Mouse (Mus musculus) MEL (cell line): ENCODE data around the gene Sptbn4. TPM values are rescaled to one million over a fixed set of nuclear protein-coding genes. Genes with fewer than 3 reads are reported as not detected.

Source experiments
- DNase-seq: peaks from one replicate; pipeline ENCODE4 v3.0.0; 2011; ENCODE audit warnings: low read depth, low spot score
- H3K27ac ChIP-seq: 2 replicates; pipeline ENCODE4 v1.5.1; 2012; ENCODE audit warnings: low read depth, mild to moderate bottlenecking, control low read depth, low read length, moderate library complexity; ENCODE audit not compliant: control insufficient read depth
- H3K27me3 ChIP-seq, 2 experiments: fragments of 150-350 bp in 1 of 2; sonication (generic) in 1 of 2; 2 replicates each; pipeline ENCODE4 v1.6.1; 2012; ENCODE audit warnings: low read length in 2 of 2, mild to moderate bottlenecking in 2 of 2, improper control_type of control experiment in 1 of 2, moderate library complexity in 1 of 2; ENCODE audit not compliant: insufficient read depth in 2 of 2, control insufficient read depth in 1 of 2
- H3K36me3 ChIP-seq, 2 experiments: 2 replicates each; pipeline ENCODE4 v1.6.1; 2012 to 2014; ENCODE audit warnings: low read length in 2 of 2, improper control_type of control experiment in 1 of 2, inconsistent platforms in 1 of 2, mild to moderate bottlenecking in 1 of 2; ENCODE audit not compliant: insufficient read depth in 2 of 2, control insufficient read depth in 1 of 2
- H3K4me1 ChIP-seq, 2 experiments: fragments of 150-350 bp in 1 of 2; sonication (generic) in 1 of 2; 2 replicates each; pipeline ENCODE4 v1.6.1; 2012; ENCODE audit warnings: low read length in 2 of 2, improper control_type of control experiment in 1 of 2, mild to moderate bottlenecking in 1 of 2; ENCODE audit not compliant: insufficient read depth in 2 of 2, control insufficient read depth in 1 of 2
- H3K4me3 ChIP-seq, 2 experiments: fragments of 150-350 bp in 1 of 2; sonication (generic) in 1 of 2; 2 replicates each; pipeline ENCODE4 v1.5.1; 2012; ENCODE audit warnings: low read depth in 2 of 2, low read length in 2 of 2, mild to moderate bottlenecking in 2 of 2, moderate library complexity in 2 of 2, control low read depth in 1 of 2, improper control_type of control experiment in 1 of 2; ENCODE audit not compliant: control insufficient read depth in 1 of 2, insufficient read depth in 1 of 2
- H3K79me2 ChIP-seq: 2 replicates; pipeline ENCODE4 v1.6.1; 2012; ENCODE audit warnings: mild to moderate bottlenecking, low read length, moderate library complexity; ENCODE audit not compliant: control insufficient read depth, poor library complexity, insufficient read depth
- H3K9ac ChIP-seq: 2 replicates; pipeline ENCODE4 v1.6.1; 2012; ENCODE audit warnings: low read depth, mild to moderate bottlenecking, control low read depth, low read length, moderate library complexity; ENCODE audit not compliant: control insufficient read depth, poor library complexity, severe bottlenecking
- H3K9me3 ChIP-seq: fragments of 150-350 bp; sonication (generic); replicated peaks from 2 replicates; pipeline ENCODE4 v1.6.1; 2012; ENCODE audit warnings: mild to moderate bottlenecking, low read length, improper control_type of control experiment, moderate library complexity; ENCODE audit not compliant: insufficient read depth
- BHLHE40 ChIP-seq: IDR thresholded peaks from 2 replicates; pipeline ENCODE4 v1.6.1; 2012; ENCODE audit warnings: low read depth, mild to moderate bottlenecking, inconsistent platforms, low read length, improper control_type of control experiment, borderline replicate concordance
- CHD1 ChIP-seq: IDR thresholded peaks from 2 replicates; pipeline ENCODE4 v1.6.1; 2012; ENCODE audit warnings: low read depth, mild to moderate bottlenecking, inconsistent platforms, low read length, improper control_type of control experiment
- CHD2 ChIP-seq: IDR thresholded peaks from 2 replicates; pipeline ENCODE4 v1.6.1; 2011; ENCODE audit warnings: low read length, improper control_type of control experiment
- CTCF ChIP-seq, 3 experiments: IDR thresholded peaks in 2 of 3; conservative IDR thresholded peaks in 1 of 3; 2 replicates each; pipeline ENCODE4 v1.5.1; 2011 to 2012; ENCODE audit warnings: low read length in 3 of 3, low read depth in 2 of 3, mild to moderate bottlenecking in 2 of 3, improper control_type of control experiment in 1 of 3, inconsistent platforms in 1 of 3, mixed read lengths in 1 of 3, moderate library complexity in 1 of 3; ENCODE audit not compliant: control insufficient read depth in 1 of 3, insufficient read depth in 1 of 3, poor library complexity in 1 of 3, severe bottlenecking in 1 of 3
- E2F4 ChIP-seq: IDR thresholded peaks from 2 replicates; pipeline ENCODE4 v1.6.1; 2011; ENCODE audit warnings: low read depth, low read length, improper control_type of control experiment, borderline replicate concordance
- EP300 ChIP-seq, 2 experiments: IDR thresholded peaks; 2 replicates each; pipeline ENCODE4 v1.6.1; 2011; ENCODE audit warnings: improper control_type of control experiment in 2 of 2, low read length in 2 of 2, low read depth in 1 of 2, mild to moderate bottlenecking in 1 of 2
- ETS1 ChIP-seq: IDR thresholded peaks from 2 replicates; pipeline ENCODE4 v1.6.1; 2012; ENCODE audit warnings: low read depth, mild to moderate bottlenecking, inconsistent platforms, low read length, improper control_type of control experiment, moderate library complexity
- GABPA ChIP-seq: IDR thresholded peaks from 2 replicates; pipeline ENCODE4 v1.6.1; 2012; ENCODE audit warnings: low read depth, mild to moderate bottlenecking, inconsistent platforms, low read length, improper control_type of control experiment, moderate library complexity
- GATA1 ChIP-seq: IDR thresholded peaks from 2 replicates; pipeline ENCODE4 v1.6.1; 2011; ENCODE audit warnings: low read depth, low read length, improper control_type of control experiment
- HCFC1 ChIP-seq: IDR thresholded peaks from 2 replicates; pipeline ENCODE4 v1.6.1; 2012; ENCODE audit warnings: low read depth, mild to moderate bottlenecking, inconsistent platforms, low read length, improper control_type of control experiment, moderate library complexity
- JUND ChIP-seq: IDR thresholded peaks from 2 replicates; pipeline ENCODE4 v1.6.1; 2011; ENCODE audit warnings: low read depth, mild to moderate bottlenecking, improper control_type of control experiment, low read length
- KAT2A ChIP-seq: conservative IDR thresholded peaks from 2 replicates; pipeline ENCODE4 v1.6.1; 2012; ENCODE audit warnings: low read depth, low read length, improper control_type of control experiment, inconsistent platforms
- MAFK ChIP-seq: IDR thresholded peaks from 2 replicates; pipeline ENCODE4 v1.6.1; 2011; ENCODE audit warnings: low read depth, mild to moderate bottlenecking, low read length, improper control_type of control experiment, borderline replicate concordance
- MAX ChIP-seq: IDR thresholded peaks from 2 replicates; pipeline ENCODE4 v1.6.1; 2011; ENCODE audit warnings: low read length, improper control_type of control experiment
- MAZ ChIP-seq: IDR thresholded peaks from 2 replicates; pipeline ENCODE4 v1.6.1; 2012; ENCODE audit warnings: low read depth, mild to moderate bottlenecking, inconsistent platforms, low read length, improper control_type of control experiment
- MEF2A ChIP-seq: IDR thresholded peaks from 2 replicates; pipeline ENCODE4 v1.6.1; 2014; ENCODE audit warnings: low read depth, mild to moderate bottlenecking, inconsistent platforms, low read length, improper control_type of control experiment; ENCODE audit not compliant: poor library complexity, insufficient replicate concordance, severe bottlenecking; ENCODE audit errors: extremely low read depth
- MXI1 ChIP-seq: IDR thresholded peaks from 2 replicates; pipeline ENCODE4 v1.6.1; 2011; ENCODE audit warnings: mild to moderate bottlenecking, low read depth, low read length, improper control_type of control experiment
- MYB ChIP-seq: IDR thresholded peaks from 2 replicates; pipeline ENCODE4 v1.6.1; 2011; ENCODE audit warnings: mild to moderate bottlenecking, low read depth, low read length, improper control_type of control experiment
- MYC ChIP-seq: IDR thresholded peaks from 2 replicates; pipeline ENCODE4 v1.6.1; 2011; ENCODE audit warnings: low read depth, mild to moderate bottlenecking, low read length, improper control_type of control experiment, moderate library complexity
- NRF1 ChIP-seq: IDR thresholded peaks from 2 replicates; pipeline ENCODE4 v1.6.1; 2014; ENCODE audit warnings: low read depth, mild to moderate bottlenecking, inconsistent platforms, low read length, improper control_type of control experiment, moderate library complexity; ENCODE audit not compliant: poor library complexity, insufficient read depth, severe bottlenecking
- POLR2AphosphoS2 ChIP-seq: IDR thresholded peaks from 2 replicates; pipeline ENCODE4 v1.6.1; 2011; ENCODE audit warnings: low read length, improper control_type of control experiment
- POLR2AphosphoS5 ChIP-seq: IDR thresholded peaks from 2 replicates; pipeline ENCODE4 v1.6.1; 2012; ENCODE audit warnings: low read depth, borderline replicate concordance, mild to moderate bottlenecking, inconsistent platforms, low read length, moderate library complexity, mixed read lengths
- RAD21 ChIP-seq: IDR thresholded peaks from 2 replicates; pipeline ENCODE4 v1.6.1; 2011; ENCODE audit warnings: mild to moderate bottlenecking, low read depth, low read length, improper control_type of control experiment
- RCOR1 ChIP-seq: IDR thresholded peaks from 2 replicates; pipeline ENCODE4 v1.6.1; 2012; ENCODE audit warnings: low read depth, mild to moderate bottlenecking, inconsistent platforms, low read length, improper control_type of control experiment
- SIN3A ChIP-seq: IDR thresholded peaks from 2 replicates; pipeline ENCODE4 v1.6.1; 2012; ENCODE audit warnings: low read length, improper control_type of control experiment, inconsistent platforms
- SMC3 ChIP-seq: IDR thresholded peaks from 2 replicates; pipeline ENCODE4 v1.6.1; 2011; ENCODE audit warnings: low read depth, low read length, improper control_type of control experiment
- TAL1 ChIP-seq: IDR thresholded peaks from 2 replicates; pipeline ENCODE4 v1.6.1; 2012; ENCODE audit warnings: mild to moderate bottlenecking, inconsistent platforms, low read length, moderate library complexity, mixed read lengths
- TBP ChIP-seq: IDR thresholded peaks from 2 replicates; pipeline ENCODE4 v1.8.0; 2011; ENCODE audit warnings: low read depth, low read length, improper control_type of control experiment
- UBTF ChIP-seq: IDR thresholded peaks from 2 replicates; pipeline ENCODE4 v1.6.1; 2012; ENCODE audit warnings: low read depth, mild to moderate bottlenecking, inconsistent platforms, low read length, improper control_type of control experiment, moderate library complexity, borderline replicate concordance; ENCODE audit not compliant: insufficient read depth
- USF1 ChIP-seq: IDR thresholded peaks from 2 replicates; pipeline ENCODE4 v1.6.1; 2014; ENCODE audit warnings: low read depth, mild to moderate bottlenecking, inconsistent platforms, low read length, improper control_type of control experiment, moderate library complexity
- USF2 ChIP-seq, 2 experiments: IDR thresholded peaks; 2 replicates each; pipeline ENCODE4 v1.6.1; 2011 to 2012; ENCODE audit warnings: improper control_type of control experiment in 2 of 2, low read length in 2 of 2, borderline replicate concordance in 1 of 2, inconsistent platforms in 1 of 2, low read depth in 1 of 2, mild to moderate bottlenecking in 1 of 2; ENCODE audit not compliant: insufficient read depth in 1 of 2
- ZC3H11A ChIP-seq: IDR thresholded peaks from 2 replicates; pipeline ENCODE4 v1.6.1; 2012; ENCODE audit warnings: low read depth, mild to moderate bottlenecking, inconsistent platforms, low read length, improper control_type of control experiment
- ZKSCAN1 ChIP-seq: IDR thresholded peaks from 2 replicates; pipeline ENCODE4 v1.6.1; 2012; ENCODE audit warnings: low read depth, mild to moderate bottlenecking, inconsistent platforms, low read length, improper control_type of control experiment, moderate library complexity
- ZMIZ1 ChIP-seq: IDR thresholded peaks from 2 replicates; pipeline ENCODE4 v1.6.1; 2012; ENCODE audit warnings: low read depth, mild to moderate bottlenecking, inconsistent platforms, low read length, improper control_type of control experiment, moderate library complexity
- ZNF384 ChIP-seq: IDR thresholded peaks from 2 replicates; pipeline ENCODE4 v1.6.1; 2012; ENCODE audit warnings: low read depth, mild to moderate bottlenecking, inconsistent platforms, low read length, improper control_type of control experiment
- polyA plus RNA-seq, 2 experiments: library from polyadenylated mRNA; stranded (reverse) in 1 of 2; unstranded in 1 of 2; fragments of >175 nt in 1 of 2; fragments of >200 nt in 1 of 2; gene quantifications; 2 replicates each; pipeline versions ENCODE4 v1.2.1 to v1.2.4; 2012; ENCODE audit warnings: low replicate concordance in 2 of 2, low read depth in 1 of 2; ENCODE audit not compliant: insufficient read length in 2 of 2, insufficient read depth in 1 of 2, missing spikeins in 1 of 2
- total RNA-seq: library from RNA; depleted of rRNA; stranded (reverse); fragments of 300-350 nt; gene quantifications from 2 replicates; pipeline ENCODE4 v1.2.3, GENCODE M21; 2012

Sptbn4 gene
- total and polyA plus RNA-seq, 3 experiments = 0.19 to 0.68 TPM; not detected in 1

DNA sequence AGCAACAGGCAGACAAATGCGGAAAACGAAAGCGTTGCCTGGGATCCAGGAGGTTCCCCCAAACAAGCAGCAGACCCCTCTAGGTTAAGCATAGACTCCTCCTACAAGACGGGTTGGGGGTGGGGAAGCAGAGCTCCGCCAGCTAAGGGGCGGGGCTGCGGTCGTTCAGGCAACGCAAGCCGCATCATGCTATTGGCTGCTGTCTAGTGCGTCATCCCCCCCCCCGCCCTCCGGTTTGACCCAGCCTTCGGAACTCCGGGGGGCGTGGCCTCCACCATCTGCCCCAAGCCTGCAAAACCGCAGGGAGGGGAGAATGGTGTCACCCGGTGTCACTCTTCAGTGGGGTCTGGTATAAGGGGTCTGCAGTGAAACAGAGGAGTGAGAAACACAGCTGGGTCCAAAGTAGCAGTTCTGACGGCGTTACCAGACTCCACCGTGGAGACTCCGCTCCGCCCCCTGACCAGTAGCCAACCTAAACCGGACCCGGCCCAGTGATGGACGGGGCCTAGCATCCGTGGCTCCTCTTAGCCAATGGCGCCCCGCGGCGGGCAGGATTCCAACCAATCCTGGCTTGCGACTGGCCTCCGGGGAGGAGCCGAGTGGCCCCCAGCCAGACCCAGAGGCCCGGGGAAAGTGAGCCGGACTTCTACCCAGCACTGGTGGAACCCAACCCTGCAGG lies 25.8 kb upstream of the Sptbn4 start, which contains the start of gene Sertad3:
Sertad3 (plus strand) TSS at position 613 of the 679 bp plus-strand sequence.
- peak; percentile 99 for DNase-seq
- TF ChIP-seq RCOR1 (no peak), POLR2AphosphoS2 (no peak), MAFK (no peak), HCFC1 (peak; percentile 67), ZC3H11A (no peak), JUND (no peak), MYC (0 out of 2 replicates have a peak, but pooled peaks have one; percentile 27), UBTF (no peak), ZKSCAN1 (no peak), USF2 (IDR thresholded peaks at IDR 0.05; ENCODE audit: borderline replicate concordance in 1 of 2, insufficient read depth in 1 of 2, low read depth in 1 of 2, low read length in 2 of 2) (no peak), CHD1 (0 out of 2 replicates have a peak, but pooled peaks have one; percentile 1), TAL1 (no peak), KAT2A (no peak), MAX (no peak), USF1 (peak; percentile 7; the same call in 1 of the 2 replicates), MAZ (peak; percentile 63; the same call in 1 of the 2 replicates), EP300 (IDR thresholded peaks at IDR 0.05; ENCODE audit: low read depth in 1 of 2, low read length in 2 of 2) (peak in 1 of 2 experiments; percentile 20; a peak in 1 of 4 replicates), CTCF (IDR thresholded peaks at IDR 0.05 in 2 of 3, conservative IDR thresholded peaks at IDR 0.05 in 1 of 3; ENCODE audit: control insufficient read depth in 1 of 3, insufficient read depth in 1 of 3, low read depth in 2 of 3, low read length in 3 of 3, poor library complexity in 1 of 3, severe bottlenecking in 1 of 3) (no peak), E2F4 (peak; percentile 35; the same call in 1 of the 2 replicates), MEF2A (peak; percentile 10; the same call in 1 of the 2 replicates), GATA1 (no peak), TBP (peak; percentile 70), MXI1 (no peak), BHLHE40 (no peak), GABPA (no peak), POLR2AphosphoS5 (no peak), ETS1 (peak; percentile 24; the same call in 1 of the 2 replicates), MYB (no peak), SMC3 (no peak), ZNF384 (no peak), SIN3A (no peak; the same call in 1 of the 2 replicates), NRF1 (0 out of 2 replicates have a peak, but pooled peaks have one; percentile 4), CHD2 (peak; percentile 52), RAD21 (no peak), ZMIZ1 (peak; percentile 62)

More for the DNA sequence above, 25.8 kb upstream of the Sptbn4 start, which contains the start of gene Sertad3:
- H3K27ac ChIP-seq = peak within 1 kb of the TSS; percentile 67
- H3K4me3 ChIP-seq = peak within 1 kb of the TSS; percentile 75 to 97
- peaks cover 0 to 10% of the 10 kb centered on the region in 2 experiments; a peak in 2 of 4 replicates for H3K36me3 ChIP-seq
- H3K27me3 ChIP-seq = no peaks in the 10 kb centered on the region
- peak within 1 kb of the TSS; percentile 66 for H3K9ac ChIP-seq
- no peaks in the 10 kb centered on the region; the same call in 1 of the 2 replicates for H3K79me2 ChIP-seq
- peaks cover 2 to 10% of the 10 kb centered on the region in 2 experiments; a peak in 3 of 4 replicates for H3K4me1 ChIP-seq
- H3K9me3 ChIP-seq = no peaks in the 10 kb centered on the region
